Mouse (Mus musculus): ENCODE data around the gene Ndufs7.

- TF ChIP-seq GATA1 (IDR thresholded peaks at IDR 0.05; ENCODE audit: borderline replicate concordance, low read length) (no peak), FLI1 (IDR thresholded peaks at IDR 0.05; ENCODE audit: low read length) (no peak)
These were observed 52.5 kb downstream of the Ndufs7 start for GRCm38 (mm10) chr10:80301256-80302081.

Data from megakaryocyte, embryonic 14.5 days (primary cell).